Mouse (Mus musculus): ENCODE results near the gene Erg. TPM values are rescaled to one million over a fixed set of nuclear protein-coding genes. Genes with fewer than 3 reads are reported as not detected.

Gene Erg
- total RNA-seq, 4 experiments from 2014 or later = 15.2 to 24.9 (median 21.4) TPM

DNA sequence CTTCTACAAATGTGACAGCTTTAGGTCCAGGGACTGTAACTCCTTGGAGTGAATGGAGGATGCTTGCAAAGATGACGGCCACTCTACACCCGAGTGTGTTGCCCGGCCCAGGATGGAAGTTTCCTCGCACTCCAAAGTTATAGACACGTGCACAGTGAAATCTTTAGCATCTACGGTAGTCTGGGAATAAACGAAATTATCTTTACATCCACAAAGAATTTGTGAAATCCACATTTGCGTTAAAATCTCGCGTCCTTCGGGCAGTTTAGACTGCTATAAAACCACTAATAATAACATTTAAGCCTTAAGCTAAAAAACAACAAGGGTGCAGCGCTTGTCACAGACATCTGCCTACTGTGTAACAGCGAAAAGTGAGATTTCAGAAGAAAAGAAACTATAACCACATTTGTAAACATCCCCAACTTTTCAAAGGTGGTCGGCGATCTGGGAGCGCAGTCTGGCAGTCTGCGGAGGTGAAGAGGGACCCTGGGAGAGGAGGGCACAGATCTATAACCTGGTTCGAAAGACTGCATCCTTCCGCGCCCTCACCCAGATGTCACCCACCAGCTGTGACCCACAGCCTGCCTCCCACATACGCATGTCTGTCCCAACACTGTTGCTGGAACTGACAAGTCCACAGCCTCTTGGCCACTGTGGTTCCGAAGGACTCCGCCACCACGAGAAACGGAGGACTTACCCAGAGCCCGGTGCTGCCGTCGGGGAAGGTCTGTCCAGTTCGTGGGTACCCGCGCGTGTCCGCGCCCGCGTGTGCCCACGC lies 1.5 kb downstream of the Erg start:
- DNase-seq = no peak

DNA sequence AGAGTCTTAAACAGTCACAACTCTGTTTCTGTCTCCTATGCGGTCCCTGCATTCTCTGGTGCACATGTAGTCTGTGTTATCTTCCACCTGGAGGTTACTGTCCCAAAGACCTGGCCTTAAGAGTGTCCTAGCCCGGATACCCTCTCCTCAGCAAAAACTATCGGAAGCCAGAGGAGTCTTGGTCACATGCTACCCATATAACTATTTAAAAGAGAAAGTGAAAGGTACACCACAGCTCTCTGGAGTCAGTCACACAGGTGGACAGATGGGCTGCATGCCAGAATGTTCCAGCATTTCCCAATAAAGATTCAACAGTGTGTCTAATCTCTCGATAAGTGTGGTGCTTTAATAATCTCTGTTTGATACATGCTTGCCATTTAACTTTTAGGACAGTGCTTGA lies 7.1 kb downstream of the Erg start:
- no peak for DNase-seq

DNA sequence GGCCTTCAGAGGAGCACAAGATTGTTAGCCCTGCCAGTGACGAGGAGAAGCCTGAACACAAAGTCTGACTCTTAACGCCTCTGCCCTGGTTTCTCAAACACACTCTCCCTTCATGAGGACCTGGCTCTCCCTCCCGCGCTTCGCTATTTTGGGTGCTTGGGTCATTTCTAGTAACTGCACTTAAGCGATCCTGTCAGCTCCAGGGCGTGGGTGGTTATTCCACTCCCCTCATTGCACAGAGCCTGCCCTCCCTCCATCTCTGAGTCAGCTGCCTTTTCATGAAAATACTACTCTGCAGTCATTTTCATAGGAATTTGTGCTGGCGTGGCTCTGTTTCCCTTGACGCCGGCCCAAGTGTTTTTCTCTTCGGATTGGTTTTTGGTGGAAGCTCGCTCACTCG lies 13.2 kb downstream of the Erg start:
- DNase-seq = no peak

DNA sequence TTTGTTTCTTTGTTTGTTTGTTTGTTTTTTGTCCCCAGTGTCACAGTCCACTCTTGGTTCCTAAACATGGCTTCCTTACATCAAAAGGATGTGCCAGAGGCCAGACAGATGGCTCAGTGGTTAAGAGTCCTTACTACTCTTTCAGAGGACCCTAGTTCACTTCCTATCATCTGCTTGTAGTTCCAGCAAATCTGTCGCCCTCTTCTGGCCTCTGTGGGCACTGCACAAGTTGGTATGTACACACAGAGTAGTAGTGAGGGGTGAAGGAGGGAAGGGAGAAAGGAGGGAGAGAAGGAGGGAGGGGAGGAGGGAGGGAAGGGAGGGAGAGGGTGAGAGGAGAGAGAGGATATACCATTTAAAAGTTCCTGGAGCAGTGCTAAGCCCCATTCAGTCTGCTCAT lies 15.8 kb downstream of the Erg start:
- peak; percentile 3 for DNase-seq

DNA sequence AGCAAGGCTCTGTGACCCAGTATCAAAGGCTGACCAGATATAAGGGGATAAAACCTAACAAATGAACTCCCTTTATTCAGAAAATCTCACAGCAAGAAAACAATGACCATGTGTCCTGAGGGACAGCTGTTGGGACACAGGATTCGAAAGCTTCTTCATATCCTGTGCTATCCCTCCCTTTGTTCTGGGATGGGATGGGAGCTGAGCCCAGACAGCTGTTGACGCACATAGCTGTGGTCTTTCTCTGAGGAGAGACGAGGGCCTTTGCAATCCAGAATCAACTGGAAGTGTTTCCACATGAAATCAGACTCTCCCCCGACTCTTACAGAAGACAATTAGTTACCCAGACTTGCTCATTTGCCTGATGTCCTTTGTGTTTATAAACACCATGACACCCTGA lies 29.6 kb downstream of the Erg start:
- no peak for DNase-seq

DNA sequence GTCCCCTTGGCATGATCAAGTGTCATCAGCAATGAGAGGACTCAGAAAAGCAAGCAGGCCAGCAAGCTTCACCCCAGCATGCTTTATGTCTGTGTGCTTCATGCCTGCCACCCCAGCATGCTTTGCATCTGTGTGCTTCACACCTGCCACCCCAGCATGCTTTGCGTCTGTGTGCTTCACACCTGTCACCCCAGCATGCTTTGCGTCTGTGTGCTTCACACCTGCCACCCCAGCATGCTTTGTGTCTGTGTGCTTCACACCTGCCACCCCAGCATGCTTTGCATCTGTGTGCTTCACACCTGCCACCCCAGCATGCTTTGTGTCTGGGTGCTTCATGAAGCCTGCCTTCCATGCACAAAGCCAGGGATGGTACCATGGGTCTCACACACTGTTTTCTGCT lies 33.3 kb downstream of the Erg start:
- DNase-seq = no peak

DNA sequence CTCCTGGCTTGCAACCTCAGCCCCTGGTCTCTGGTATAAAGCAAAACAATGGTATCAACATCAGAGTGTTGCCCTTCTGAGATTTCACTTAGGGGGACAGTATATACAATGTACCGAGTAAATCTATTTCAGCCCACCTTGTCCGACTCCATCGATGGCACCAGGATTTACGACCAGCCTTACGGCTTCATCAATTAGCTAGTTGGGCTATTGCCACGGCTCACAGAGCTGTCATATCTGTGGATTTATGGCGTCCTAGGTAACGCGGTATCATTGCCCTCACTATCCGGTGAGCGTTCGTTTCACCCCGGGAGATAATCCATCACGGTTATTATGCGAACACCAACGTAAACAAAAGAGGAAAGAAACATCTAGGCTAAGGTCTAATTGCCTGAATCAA lies 33.9 kb downstream of the Erg start:
- DNase-seq = no peak

DNA sequence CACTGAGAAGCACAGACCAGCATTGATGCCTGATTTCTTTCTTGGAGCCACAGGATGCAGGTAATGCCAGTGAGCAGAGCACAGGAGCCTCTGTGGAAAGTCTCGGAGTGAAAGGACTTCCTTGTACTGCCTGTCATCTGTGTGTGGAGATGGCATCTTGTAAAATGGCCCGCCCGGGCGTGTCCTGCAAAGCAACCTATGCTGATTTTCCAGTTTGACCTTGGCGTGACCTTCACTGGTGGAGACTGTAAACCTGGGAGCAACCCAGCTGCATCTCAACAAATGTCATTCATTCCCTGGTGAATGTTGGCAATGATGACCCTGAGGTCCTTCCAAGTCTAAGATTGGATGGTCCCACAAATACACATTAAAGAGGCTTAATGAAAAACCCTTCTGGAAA lies 35.9 kb downstream of the Erg start:
- no peak for DNase-seq

DNA sequence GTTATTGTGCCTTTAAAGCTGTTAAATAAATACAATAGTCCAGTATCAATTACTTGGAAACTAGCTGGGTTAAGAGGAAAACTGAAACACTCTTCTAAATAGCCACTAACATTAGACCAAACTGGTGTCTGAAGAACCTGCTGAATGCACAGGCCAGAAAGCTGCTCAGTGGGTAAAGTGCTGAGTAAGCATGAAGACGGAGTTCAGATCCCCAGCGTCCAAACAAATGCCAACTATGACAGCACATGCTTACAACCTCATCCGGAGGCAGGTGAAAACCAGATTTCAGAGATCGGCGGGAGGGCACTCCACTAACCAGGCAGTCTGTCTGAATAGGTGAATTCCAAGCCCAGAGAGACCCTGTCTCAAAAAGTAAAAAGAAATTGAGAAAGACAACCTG lies 41.6 kb downstream of the Erg start:
- DNase-seq = no peak

DNA sequence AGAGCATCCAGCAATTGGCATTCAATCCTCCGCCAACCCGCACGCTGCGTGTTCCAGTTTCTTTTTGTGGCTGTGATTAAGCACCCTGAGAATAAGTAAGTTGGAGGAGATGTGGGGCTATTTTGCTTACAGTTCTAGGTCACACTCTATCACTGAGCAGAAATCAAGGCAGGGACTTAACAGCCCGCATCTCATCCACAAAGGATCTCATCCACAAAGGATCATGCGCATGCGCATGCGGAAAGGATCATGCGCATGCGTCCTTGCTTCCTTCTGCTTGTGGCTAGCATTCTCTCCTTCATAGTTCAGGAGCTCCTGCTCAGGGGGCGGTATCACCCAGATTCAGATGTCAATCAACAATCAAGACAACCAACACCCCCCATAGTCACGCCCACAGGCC lies 42.9 kb downstream of the Erg start:
- no peak for DNase-seq

DNA sequence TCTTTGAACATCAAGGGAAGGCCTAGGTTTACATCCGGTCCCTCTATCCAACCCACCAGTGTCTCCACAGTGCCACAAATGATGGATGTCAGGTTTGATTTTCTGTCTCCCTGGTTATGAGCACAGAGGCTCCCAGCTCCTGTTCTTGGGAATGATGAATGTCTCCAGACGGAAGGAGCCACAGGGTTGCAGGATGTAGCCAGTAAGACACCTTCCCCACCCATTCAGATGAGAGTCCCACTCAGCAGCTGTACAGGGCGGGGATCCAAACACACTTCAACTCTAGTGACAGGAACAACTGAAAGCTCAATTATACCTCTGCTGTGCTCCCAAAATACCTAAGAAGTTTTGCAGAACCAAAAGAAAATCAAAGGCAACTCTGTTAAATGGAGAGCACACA lies 51.2 kb downstream of the Erg start:
- DNase-seq = no peak

DNA sequence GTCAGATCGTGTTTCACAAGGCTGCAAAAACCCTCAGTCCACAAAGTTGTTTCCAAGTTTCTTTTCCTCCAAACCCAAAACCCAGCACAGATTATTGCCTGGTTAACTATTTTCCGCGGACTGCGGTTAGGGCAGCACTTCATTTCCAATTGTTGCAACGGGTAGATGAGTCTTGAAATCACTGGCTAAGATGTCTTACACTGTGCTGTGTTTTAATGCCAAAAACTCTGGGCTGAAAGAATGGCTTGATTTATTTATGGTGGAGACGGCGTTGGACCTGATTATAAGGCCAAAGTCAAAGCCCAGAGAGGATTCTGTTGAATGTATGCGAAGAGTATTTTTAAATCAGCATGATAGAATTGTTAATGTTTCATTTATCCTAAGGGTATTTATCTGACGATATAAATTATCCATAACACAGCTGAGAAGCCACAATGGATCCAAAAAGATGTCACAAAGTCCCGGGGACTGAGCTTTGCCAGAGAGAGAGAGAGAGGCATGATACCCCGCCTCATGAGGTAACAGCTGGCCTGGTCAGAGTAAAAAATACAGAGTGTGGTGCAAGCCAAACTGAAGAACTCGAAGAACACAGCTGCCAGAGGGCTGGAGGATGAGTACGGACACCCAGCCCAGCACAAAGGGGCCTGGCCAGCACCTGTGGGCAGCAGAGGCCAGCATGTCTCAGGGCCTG lies 53.9 kb downstream of the Erg start:
- no peak for DNase-seq

DNA sequence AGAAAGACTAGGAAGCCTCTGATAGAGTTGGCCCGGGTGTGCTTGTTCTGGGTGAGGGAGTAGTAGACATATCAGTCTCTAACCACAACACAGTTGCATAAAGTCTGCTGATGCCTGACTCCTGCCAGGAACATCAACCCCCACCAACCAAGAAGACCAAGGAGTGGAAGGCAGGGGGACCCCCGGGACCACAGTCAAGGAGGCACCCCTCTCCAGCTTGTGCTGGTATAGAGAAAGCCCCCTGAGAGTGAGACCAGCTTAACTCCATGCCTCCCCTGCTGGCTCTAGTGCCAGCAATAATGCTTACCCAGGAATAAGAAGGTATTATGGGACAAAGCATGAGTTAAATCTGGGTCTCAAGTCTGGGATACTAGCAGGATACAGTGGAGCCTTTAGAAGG lies 58.8 kb downstream of the Erg start:
- DNase-seq = no peak

DNA sequence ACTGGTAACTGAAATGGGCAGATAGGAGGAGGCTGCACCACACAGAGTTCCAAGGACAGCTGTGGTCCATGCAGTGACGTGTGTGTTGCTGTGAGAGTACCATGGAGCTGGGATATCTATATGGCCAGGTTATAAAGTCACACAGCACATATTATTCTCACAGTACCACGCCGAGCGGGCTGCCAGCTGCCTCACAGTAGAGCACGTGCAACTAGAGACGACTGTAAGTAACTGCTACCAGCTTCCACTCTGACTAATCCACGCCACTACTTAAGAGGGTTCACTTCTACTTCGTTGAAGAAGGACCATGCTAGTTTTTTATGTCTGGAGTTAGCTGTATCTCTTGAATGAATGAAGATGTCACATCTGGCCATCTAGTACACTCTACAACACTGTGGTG lies 66.9 kb downstream of the Erg start:
- DNase-seq = no peak

DNA sequence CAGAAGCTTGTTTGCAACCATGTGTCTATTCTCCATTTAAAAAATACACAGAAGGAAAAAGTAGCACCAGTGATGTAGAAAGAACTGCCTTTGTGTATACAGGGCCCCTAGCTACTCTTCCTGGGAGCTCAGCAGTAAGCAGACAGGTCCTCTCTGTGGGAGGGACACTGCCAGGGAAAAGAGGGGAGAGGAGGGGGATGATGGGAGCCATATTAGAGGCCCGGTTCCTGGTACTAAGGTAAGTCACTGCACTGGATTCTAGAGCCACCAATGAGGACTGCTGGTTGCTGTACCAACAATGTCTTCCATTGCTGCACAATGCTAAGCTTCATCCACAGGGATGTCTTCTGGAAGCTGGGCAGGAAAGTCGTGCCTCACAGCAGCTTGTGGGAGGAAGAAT lies 80.3 kb downstream of the Erg start:
- no peak for DNase-seq

DNA sequence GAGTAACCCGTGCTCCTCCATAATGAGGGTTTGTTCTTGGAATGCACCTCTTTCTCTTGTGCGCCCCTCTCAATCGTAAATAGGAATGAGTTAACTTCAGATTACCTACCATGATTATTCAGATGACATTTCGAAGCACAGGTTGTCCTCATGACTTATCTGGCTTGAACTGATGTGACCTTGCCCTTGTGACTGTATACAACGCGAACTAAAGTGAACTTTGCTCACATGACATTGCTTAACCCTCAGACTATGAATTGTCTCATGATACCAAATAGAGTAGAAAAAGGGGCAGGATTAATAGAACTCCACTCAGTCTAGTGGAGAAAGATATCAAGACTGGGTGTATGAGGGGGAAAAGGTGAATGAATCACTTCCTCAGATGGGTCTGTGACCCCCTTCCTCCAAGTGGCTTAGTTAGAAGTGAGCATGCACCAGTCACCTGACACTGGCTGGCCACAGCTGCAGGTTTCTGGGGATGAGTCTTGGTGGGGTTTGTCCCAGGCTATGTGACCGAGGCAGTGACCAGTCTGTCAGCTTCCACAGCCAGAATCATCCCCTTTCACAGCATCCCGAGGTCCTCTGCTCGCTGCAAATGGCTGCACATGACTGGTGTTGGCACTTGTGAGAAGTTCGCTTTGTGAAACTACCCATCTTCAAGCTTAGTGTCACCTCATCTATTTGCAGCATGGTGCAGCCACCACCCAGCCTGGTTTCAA lies 89.7 kb downstream of the Erg start:
- no peak for DNase-seq

DNA sequence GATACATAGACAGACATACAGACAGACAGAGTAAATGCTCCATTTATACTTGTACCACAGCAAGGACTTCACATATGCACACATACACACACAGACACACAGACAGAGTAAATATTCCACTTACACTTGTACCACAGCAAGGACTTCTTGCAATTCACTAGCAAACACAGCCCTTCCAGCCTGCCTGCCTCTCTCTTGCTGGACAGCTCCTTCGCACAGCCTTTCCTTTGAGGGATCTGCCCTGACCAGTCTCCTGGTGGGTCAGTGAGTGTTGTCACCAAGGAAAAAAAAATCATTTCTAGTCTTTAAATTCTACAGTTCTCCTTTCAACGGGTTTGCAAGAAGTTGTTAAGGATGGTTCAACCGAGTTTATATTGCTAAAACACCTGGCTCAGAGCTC lies 92.3 kb downstream of the Erg start:
- DNase-seq = no peak

DNA sequence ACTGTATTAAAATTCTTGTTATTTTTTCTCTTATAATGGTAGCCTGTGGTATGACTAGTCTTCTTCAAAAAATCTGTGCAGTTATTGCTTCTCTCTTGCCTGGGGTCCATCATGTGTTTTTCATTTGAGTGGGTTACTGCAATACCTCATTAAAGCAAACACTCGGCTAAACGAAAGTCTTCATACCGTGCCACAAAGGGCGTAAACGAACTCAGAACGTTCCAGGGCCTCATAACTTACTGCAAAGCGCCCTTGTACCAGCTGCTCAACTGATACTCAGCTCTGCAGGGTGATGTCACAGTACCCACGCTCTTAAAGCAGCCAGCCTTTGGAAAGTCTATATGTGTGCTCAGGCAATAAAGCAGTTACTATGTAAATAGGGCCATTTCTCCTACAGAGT lies 93.1 kb downstream of the Erg start:
- DNase-seq = no peak

DNA sequence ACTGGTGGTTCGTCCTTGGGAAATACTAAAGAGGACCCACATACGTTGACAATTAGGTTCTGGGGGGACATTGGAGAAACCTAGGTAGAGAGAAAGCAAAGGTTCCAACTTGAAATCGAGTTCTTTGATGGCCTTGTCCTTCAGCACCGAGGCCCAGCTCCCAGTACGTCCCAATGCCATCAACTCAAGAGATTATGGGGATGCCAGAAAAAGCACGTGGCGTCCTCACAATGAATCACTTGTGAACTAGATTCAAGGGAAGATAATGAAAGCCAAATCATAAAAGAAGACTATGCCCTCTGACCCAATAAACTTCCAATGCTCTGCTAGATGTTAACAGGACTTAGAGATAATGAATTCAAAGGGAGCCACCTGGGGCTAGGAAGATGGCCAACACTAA lies 94.2 kb downstream of the Erg start:
- DNase-seq = peak; percentile 67

DNA sequence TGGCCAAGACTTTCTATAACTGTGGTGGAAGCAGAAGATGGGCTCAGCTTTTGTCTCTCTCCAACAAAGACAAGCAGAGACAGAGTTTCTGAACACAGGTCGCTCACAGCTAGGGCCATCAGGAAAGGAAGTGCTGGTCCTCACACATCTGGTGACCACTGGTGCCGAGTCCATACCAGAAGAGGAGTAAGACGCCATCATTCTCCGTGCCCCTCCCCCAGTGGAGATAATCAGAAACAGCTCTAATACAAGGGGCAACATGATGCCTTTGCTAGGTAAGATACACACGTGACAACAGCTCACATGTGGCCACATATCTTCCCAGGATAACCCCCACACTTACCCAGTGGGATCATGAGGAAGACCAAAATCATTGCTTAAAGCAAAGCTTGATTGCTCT lies 96.0 kb downstream of the Erg start:
- no peak for DNase-seq

DNA sequence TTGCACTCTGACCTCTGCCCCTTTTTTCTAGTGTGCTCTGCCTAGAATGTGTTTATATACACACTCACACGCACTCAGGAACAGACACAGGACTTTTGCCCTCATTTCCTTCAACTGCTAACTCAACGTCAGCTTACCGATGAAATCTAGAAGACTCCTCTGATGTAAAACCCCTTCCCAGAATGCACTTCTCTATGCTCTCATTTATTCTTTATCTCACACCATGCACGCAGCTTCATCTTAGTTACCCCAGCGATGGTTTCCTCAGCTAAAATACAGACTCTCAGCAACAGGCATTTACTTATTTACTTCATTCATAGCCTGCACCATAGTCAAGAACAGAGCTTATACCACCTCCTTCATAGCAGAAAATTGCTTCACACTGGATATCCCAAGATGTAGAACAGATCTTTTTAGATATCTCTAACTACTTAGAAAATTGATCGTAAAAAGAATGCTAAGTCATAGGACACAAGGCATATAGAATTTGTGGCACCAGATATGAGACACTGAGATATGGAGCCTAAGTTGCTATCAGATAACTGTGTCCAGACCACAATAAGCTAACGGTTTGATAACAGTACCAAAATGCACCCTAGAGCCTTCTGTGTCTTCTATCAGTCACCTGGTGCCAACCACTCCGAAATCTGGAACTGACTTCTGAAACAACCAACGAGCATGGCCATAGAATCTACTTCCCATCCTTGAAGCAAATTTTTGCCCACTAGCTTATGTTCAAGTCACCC lies 98.6 kb downstream of the Erg start:
- DNase-seq = no peak

DNA sequence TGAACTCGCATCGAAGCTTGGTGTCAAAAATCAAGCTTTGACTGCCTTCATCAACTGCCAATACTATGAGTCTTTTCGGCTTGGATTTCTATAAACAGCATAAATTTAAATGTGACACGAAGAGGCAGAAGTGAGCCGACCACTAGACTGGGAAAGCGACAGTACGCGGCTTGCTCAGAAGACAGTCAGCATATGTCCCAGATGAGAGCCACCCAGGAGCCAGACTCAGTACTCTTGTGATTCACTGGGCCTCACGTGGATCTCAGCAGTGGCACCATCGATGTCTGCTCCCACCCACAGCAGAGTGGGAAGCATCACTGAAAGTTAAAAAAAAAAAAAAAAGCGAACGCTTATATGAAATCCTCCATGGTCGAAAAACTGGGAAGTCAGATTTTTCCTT lies 105.2 kb downstream of the Erg start:
- no peak for DNase-seq

DNA sequence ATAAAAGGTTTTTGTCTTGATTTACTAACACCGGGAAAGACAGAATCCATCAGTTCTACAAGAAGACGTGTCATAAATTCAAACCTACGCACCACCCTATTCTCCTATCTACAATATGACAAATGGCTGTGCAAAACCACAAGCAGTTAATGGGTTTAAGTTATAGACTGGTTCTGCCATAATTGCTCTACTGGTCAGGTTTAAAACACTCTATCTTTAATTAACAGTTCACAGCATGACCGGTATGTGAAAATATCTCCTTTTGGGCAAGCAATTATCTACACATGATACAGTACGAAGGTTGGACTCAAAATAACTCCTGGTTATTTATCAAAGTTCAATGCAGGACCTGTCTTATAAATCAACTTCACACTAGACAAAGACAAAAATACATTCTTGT lies 107.8 kb downstream of the Erg start:
- no peak for DNase-seq

Measured in adrenal gland, adult 8-10 months (tissue).